Mouse (Mus musculus): ENCODE measurements around the gene Gbp3. TPM values are rescaled to one million over a fixed set of nuclear protein-coding genes. Genes with fewer than 3 reads are reported as not detected.
A peak's percentile ranks its signal among the peaks of the same experiment; 100 is the strongest.
"Not testable (repeated sequence)": the region's sequence is repeated elsewhere in the genome, so short reads cannot be mapped to it uniquely, and the experiment has no call there.

Gbp3 gene
- polyA plus RNA-seq (2014; fragmentation: Nextera tagmentation; extraction: Ambion mirVana): 0.64 and 0.86 TPM in 2 replicates

DNA sequence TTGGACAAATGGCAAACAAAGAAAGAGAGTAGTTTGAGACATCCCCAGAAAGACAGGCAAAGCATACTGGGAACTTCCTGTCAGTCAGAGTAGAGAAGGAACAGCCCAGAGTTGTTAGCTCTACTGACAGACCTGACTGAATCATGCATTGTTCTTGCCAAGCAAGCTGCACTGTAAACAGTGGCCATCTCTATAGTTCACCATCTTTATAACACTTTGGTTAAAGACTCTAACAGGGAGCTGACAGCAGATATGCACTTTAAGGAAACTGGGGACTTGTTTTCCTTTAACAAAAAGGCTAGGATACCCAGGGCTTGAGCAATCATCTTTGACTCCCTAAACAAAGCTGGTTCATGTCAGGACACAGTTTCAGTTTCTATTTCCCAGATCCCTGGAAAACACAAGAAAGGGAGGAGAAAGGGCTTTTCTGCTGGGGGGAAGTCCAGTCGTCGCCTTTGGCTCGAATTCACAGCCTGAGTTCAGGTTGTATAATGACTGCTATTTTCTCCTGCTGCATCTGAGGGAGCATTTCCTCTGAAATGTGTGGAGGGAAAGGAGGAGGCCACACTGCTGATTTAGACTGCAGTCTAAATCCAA lies at the start of gene Gbp3:
Gene Gbp3, plus strand, starts transcription at position 395 of the 597 bp plus-strand sequence.
- Histone ChIP-seq H3K4me3 (ENCODE audit: low read depth, low read length) (no peak within 1 kb of the TSS), H3K9me3 (ENCODE audit: control insufficient read depth, low read length) (no peaks in the 10 kb centered on the region), H3K4me1 (ENCODE audit: control insufficient read depth, insufficient read depth, low read length) (no peaks in the 10 kb centered on the region), H3K27ac (ENCODE audit: low read depth, low read length) (no peak within 1 kb of the TSS), H3K36me3 (ENCODE audit: control insufficient read depth, insufficient read depth, low read length) (no peaks in the 10 kb centered on the region), H3K27me3 (ENCODE audit: control insufficient read depth, insufficient read depth, low read length) (no peaks in the 10 kb centered on the region), H3K9ac (replicated peaks; ENCODE audit: low read depth, low read length) (no peak within 1 kb of the TSS), H3K4me2 (ENCODE audit: low read depth, low read length) (peak within 1 kb of the TSS; percentile 35; the same call in 1 of the 2 replicates)
- ATAC-seq (ENCODE audit: low read depth): no peak
- 22% methylated on average over 3 of the region's 3 CpGs for WGBS

DNA sequence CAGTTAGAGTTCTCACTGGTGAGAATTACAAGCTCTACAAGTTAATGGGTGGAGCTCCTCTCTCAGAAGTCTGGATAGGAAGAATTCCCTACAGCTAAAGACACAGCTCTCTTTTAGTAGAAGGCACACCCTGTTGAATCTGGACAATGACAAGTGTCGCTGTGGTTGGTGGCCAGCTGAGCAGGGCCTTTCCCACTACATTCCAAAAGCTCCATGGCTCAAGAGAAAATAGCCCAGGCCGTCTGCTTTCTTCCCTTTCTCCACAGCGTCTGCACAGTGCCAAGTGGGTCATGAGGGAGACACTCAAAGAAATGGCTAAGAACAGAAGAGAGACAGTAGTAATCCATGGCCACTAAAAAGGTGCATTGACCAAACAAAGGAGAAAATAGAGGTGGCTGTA lies 31.7 kb upstream of the Gbp3 start:
- WGBS: 58% methylated on average over 3 of the region's 3 CpGs

DNA sequence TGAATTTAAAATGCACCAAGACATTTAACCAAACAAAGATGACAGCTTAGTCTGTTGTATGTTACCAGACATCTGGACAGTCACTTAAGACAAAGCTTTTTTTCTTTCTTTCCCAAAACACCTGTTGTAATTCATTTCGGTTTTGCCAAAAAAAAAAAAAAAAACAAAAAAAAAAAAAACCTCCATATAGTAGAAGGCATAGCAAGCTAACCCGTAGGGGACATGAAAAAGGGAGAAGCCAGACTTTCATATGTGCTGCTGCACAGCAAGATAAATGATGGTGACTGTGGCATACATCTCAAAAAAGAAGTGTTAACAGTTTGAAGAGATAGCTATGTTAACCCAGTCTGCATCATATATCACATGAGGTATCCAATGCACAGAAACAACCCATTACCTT lies 30.2 kb upstream of the Gbp3 start:
- Histone ChIP-seq H3K36me3 (ENCODE audit: control insufficient read depth, insufficient read depth, low read length) (no peaks in the 10 kb centered on the region), H3K27ac (ENCODE audit: low read depth, low read length) (no peak overlapping the region), H3K9me3 (ENCODE audit: control insufficient read depth, low read length) (no peaks in the 10 kb centered on the region), H3K4me1 (ENCODE audit: control insufficient read depth, insufficient read depth, low read length) (peaks cover 3% of the 10 kb centered on the region; the same call in 1 of the 2 replicates), H3K4me2 (ENCODE audit: low read depth, low read length) (peak overlapping the region; percentile 74), H3K9ac (replicated peaks; ENCODE audit: low read depth, low read length) (no peak overlapping the region), H3K4me3 (ENCODE audit: low read depth, low read length) (peak overlapping the region; percentile 46), H3K27me3 (ENCODE audit: control insufficient read depth, insufficient read depth, low read length) (no peaks in the 10 kb centered on the region)
- ATAC-seq (ENCODE audit: low read depth): no peak
- 77% methylated on average over 2 of the region's 2 CpGs for WGBS

More for the DNA sequence above, 31.7 kb upstream of the Gbp3 start:
- Histone ChIP-seq H3K27ac (ENCODE audit: low read depth, low read length) (no peak overlapping the region), H3K4me3 (ENCODE audit: low read depth, low read length) (no peak overlapping the region), H3K9me3 (ENCODE audit: control insufficient read depth, low read length) (no peaks in the 10 kb centered on the region), H3K9ac (replicated peaks; ENCODE audit: low read depth, low read length) (no peak overlapping the region), H3K27me3 (ENCODE audit: control insufficient read depth, insufficient read depth, low read length) (no peaks in the 10 kb centered on the region), H3K4me1 (ENCODE audit: control insufficient read depth, insufficient read depth, low read length) (peaks cover 3% of the 10 kb centered on the region; the same call in 1 of the 2 replicates), H3K4me2 (ENCODE audit: low read depth, low read length) (no peak overlapping the region), H3K36me3 (ENCODE audit: control insufficient read depth, insufficient read depth, low read length) (no peaks in the 10 kb centered on the region)
- ATAC-seq (ENCODE audit: low read depth): no peak

DNA sequence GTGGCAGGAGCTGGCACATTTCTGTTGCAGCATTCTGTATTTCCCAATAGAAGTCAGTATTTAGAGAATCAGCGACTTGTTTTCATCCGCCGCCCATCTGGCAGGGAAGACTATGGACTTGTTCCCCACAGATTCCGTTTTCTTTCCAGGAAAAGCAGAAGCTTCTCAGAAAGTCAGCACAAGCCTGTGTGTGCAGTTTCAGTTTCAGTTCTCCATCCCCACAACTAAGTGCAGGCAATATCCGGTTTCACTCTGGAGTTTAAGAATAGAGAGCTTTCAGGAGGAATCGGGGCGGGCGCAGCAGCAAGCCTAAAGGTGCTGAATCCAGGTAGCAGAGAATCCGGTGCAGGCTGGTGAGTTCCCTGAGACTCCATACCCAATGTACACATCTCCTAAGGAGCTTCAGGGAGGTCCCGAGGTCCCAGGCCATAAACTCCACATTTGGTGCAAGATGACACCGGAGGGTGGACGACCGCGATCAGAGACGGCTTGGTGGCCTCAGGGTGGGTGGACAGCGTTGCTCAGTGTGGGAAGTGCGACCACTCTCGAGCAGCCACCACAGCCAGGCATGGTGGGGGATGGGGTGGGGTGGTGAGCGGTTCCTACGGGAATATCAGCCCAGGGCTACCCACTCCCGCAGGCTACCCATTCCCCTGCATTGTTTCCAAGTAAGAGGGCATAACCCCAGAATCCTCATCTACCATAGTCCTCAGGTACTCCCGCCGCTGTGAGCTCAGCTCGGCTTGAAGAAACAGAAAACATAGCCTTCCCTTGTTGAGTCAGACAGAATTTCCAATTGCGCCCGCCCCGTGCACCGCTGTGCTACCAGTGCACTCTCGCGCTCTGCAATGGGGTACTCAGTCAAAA lies 29.5 kb upstream of the Gbp3 start, which contains the start of gene Gbp7:
Gene Gbp7, plus strand, starts transcription at position 256 of the 867 bp plus-strand sequence.
- Histone ChIP-seq H3K36me3 (ENCODE audit: control insufficient read depth, insufficient read depth, low read length) (no peaks in the 10 kb centered on the region), H3K4me1 (ENCODE audit: control insufficient read depth, insufficient read depth, low read length) (peaks cover 3% of the 10 kb centered on the region; the same call in 1 of the 2 replicates), H3K9me3 (ENCODE audit: control insufficient read depth, low read length) (no peaks in the 10 kb centered on the region), H3K9ac (replicated peaks; ENCODE audit: low read depth, low read length) (peak within 1 kb of the TSS; percentile 58), H3K27me3 (ENCODE audit: control insufficient read depth, insufficient read depth, low read length) (no peaks in the 10 kb centered on the region), H3K4me3 (ENCODE audit: low read depth, low read length) (peak within 1 kb of the TSS; percentile 46), H3K4me2 (ENCODE audit: low read depth, low read length) (peak within 1 kb of the TSS; percentile 74), H3K27ac (ENCODE audit: low read depth, low read length) (no peak within 1 kb of the TSS)
- 2% methylated on average over 30 of the region's 30 CpGs for whole genome bisulfite sequencing
- peak; percentile 79 for ATAC-seq (ENCODE audit: low read depth)

DNA sequence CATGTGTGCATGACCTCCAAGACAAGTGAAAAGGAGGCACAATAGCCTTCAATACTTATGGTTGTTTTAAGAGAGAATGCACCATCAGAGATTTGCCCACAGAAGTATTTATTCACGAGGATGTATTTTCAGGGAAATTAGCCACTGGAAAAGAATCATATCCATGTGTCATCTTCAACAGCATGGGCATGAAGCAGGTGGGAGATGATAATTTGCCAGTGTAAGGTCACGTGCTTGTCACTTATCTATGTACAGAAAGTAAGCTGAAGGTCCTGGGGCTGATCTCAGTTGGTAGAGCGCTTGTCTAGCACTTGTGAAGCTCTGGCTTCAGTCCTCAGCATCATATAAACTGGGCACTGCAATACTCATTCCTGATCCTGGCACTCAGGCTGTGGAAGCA lies 28.2 kb upstream of the Gbp3 start:
- Histone ChIP-seq H3K4me1 (ENCODE audit: control insufficient read depth, insufficient read depth, low read length) (peaks cover 3% of the 10 kb centered on the region; the same call in 1 of the 2 replicates), H3K36me3 (ENCODE audit: control insufficient read depth, insufficient read depth, low read length) (no peaks in the 10 kb centered on the region), H3K27me3 (ENCODE audit: control insufficient read depth, insufficient read depth, low read length) (no peaks in the 10 kb centered on the region), H3K4me2 (ENCODE audit: low read depth, low read length) (no peak overlapping the region), H3K9me3 (ENCODE audit: control insufficient read depth, low read length) (no peaks in the 10 kb centered on the region), H3K9ac (replicated peaks; ENCODE audit: low read depth, low read length) (no peak overlapping the region), H3K27ac (ENCODE audit: low read depth, low read length) (no peak overlapping the region), H3K4me3 (ENCODE audit: low read depth, low read length) (no peak overlapping the region)
- no peak for ATAC-seq (ENCODE audit: low read depth)
- 91% methylated on average over 3 of the region's 3 CpGs for WGBS

DNA sequence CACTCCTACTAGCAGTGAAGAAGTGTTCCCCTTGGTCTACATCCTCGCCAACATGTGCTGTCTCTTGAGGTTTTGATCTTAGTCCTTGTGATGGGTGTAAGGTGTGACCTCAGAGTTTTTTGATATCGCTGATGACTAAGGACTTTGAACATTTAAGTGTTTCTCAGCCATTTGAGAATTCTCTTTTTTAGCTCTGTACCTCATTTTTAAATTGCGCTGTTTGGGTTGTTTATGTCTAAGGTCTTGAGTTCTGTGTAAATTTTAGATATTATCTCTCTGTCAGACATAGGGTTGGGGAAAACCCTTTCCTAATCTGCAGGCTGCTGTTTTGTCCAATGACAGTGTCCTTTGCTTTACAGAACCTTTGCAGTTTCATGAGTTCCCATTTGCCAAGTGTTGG lies 26.6 kb upstream of the Gbp3 start:
- no peak for ATAC-seq (ENCODE audit: low read depth)
- Histone ChIP-seq H3K9me3 (ENCODE audit: control insufficient read depth, low read length) (no peaks in the 10 kb centered on the region), H3K4me1 (ENCODE audit: control insufficient read depth, insufficient read depth, low read length) (peaks cover 3% of the 10 kb centered on the region; the same call in 1 of the 2 replicates), H3K27ac (ENCODE audit: low read depth, low read length) (no peak overlapping the region), H3K27me3 (ENCODE audit: control insufficient read depth, insufficient read depth, low read length) (no peaks in the 10 kb centered on the region), H3K9ac (replicated peaks; ENCODE audit: low read depth, low read length) (no peak overlapping the region), H3K4me2 (ENCODE audit: low read depth, low read length) (no peak overlapping the region), H3K36me3 (ENCODE audit: control insufficient read depth, insufficient read depth, low read length) (no peaks in the 10 kb centered on the region), H3K4me3 (ENCODE audit: low read depth, low read length) (no peak overlapping the region)
- 95% methylated on average over 3 of the region's 3 CpGs for WGBS

DNA sequence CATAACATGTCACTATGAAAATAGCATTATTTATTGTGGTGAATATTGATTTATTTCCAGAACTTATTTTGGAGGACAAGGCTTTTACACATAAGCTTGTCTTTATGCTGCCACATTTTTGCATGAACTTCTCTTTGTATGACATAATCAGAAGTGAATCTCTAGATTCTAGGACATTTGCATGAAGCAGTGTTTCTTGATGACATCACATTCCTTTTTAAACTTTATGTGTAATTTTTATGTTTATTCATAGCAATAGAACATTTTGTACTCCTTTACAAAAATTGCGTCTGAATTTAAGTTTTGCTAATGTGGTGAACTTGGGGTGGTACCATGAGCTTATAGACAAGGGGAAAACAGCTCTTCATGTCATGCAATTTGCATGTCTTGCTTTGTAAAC lies 24.2 kb upstream of the Gbp3 start:
- H3K4me1 ChIP-seq (ENCODE audit: control insufficient read depth, insufficient read depth, low read length): no peaks in the 10 kb centered on the region
- H3K27me3 ChIP-seq (ENCODE audit: control insufficient read depth, insufficient read depth, low read length): no peaks in the 10 kb centered on the region
- H3K36me3 ChIP-seq (ENCODE audit: control insufficient read depth, insufficient read depth, low read length): no peaks in the 10 kb centered on the region
- no peak overlapping the region for H3K27ac ChIP-seq (ENCODE audit: low read depth, low read length)
- H3K4me3 ChIP-seq (ENCODE audit: low read depth, low read length): no peak overlapping the region
- H3K9me3 ChIP-seq (ENCODE audit: control insufficient read depth, low read length): no peaks in the 10 kb centered on the region
- no peak overlapping the region for H3K9ac ChIP-seq (replicated peaks; ENCODE audit: low read depth, low read length)
- ATAC-seq (ENCODE audit: low read depth): no peak
- 69% methylated on average over 1 of the region's 1 CpGs for WGBS
- no peak overlapping the region for H3K4me2 ChIP-seq (ENCODE audit: low read depth, low read length)

DNA sequence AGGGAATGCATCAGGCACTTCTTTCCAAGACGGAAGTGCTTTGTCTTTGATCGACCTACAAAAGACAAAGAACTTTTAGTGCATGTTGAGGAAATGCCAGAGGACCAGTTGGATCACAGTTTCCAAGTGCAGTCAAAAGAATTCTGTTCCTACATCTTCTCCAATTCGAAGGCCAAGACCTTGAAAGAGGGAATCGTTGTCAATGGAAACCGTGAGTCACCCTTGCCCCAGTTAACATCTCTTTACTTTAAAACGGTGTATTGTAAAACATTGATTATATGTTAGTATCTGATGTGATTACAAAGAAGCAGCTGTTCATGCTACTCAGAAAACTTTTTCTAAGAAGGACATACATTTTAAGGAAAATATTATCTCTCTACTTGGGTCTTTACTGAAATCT lies 18.4 kb upstream of the Gbp3 start:
- no peak overlapping the region for H3K9ac ChIP-seq (replicated peaks; ENCODE audit: low read depth, low read length)
- no peaks in the 10 kb centered on the region for H3K36me3 ChIP-seq (ENCODE audit: control insufficient read depth, insufficient read depth, low read length)
- 81% methylated on average over 6 of the region's 6 CpGs for WGBS
- H3K27me3 ChIP-seq (ENCODE audit: control insufficient read depth, insufficient read depth, low read length): no peaks in the 10 kb centered on the region
- no peak overlapping the region for H3K27ac ChIP-seq (ENCODE audit: low read depth, low read length)
- H3K4me1 ChIP-seq (ENCODE audit: control insufficient read depth, insufficient read depth, low read length): no peaks in the 10 kb centered on the region
- no peaks in the 10 kb centered on the region for H3K9me3 ChIP-seq (ENCODE audit: control insufficient read depth, low read length)
- H3K4me3 ChIP-seq (ENCODE audit: low read depth, low read length): no peak overlapping the region
- no peak for ATAC-seq (ENCODE audit: low read depth)
- no peak overlapping the region for H3K4me2 ChIP-seq (ENCODE audit: low read depth, low read length)

DNA sequence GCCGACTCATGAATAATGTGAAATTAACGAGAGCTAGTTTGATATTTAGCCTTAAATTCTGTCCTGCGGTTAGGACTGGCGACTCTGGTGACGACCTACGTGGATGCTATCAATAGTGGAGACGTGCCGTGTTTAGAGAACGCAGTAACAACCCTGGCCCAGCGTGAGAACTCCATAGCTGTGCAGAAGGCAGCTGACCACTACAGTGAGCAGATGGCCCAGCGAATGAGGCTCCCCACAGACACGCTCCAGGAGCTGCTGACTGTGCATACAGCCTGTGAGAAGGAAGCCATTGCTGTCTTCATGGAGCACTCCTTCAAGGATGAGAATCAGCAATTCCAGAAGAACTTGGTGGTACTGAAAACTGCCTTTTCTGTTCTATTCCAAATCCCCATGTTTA lies 17.1 kb upstream of the Gbp3 start:
- not testable (repeated sequence) for H3K4me1 ChIP-seq (ENCODE audit: control insufficient read depth, insufficient read depth, low read length); H3K36me3 ChIP-seq (ENCODE audit: control insufficient read depth, insufficient read depth, low read length); H3K4me2 ChIP-seq (ENCODE audit: low read depth, low read length); H3K27ac ChIP-seq (ENCODE audit: low read depth, low read length); H3K4me3 ChIP-seq (ENCODE audit: low read depth, low read length); H3K9me3 ChIP-seq (ENCODE audit: control insufficient read depth, low read length); H3K27me3 ChIP-seq (ENCODE audit: control insufficient read depth, insufficient read depth, low read length); H3K9ac ChIP-seq (replicated peaks; ENCODE audit: low read depth, low read length)
- ATAC-seq (ENCODE audit: low read depth): peak; percentile 34; the same call in 1 of the 2 replicates
- WGBS: 68% methylated on average over 12 of the region's 12 CpGs
